Mouse (Mus musculus) stomach, postnatal 0 days (tissue): Measurements from ENCODE around the gene Mllt3.

Experiments used
- CTCF ChIP-seq: IDR thresholded peaks from 2 replicates; pipeline ENCODE4 v1.5.1; 2016; ENCODE audit warnings: antibody characterized with exemption, low read depth, mild to moderate bottlenecking, moderate library complexity
- EP300 ChIP-seq: optimal IDR thresholded peaks from 2 replicates; pipeline ENCODE3; 2016; ENCODE audit warnings: antibody characterized with exemption

DNA sequence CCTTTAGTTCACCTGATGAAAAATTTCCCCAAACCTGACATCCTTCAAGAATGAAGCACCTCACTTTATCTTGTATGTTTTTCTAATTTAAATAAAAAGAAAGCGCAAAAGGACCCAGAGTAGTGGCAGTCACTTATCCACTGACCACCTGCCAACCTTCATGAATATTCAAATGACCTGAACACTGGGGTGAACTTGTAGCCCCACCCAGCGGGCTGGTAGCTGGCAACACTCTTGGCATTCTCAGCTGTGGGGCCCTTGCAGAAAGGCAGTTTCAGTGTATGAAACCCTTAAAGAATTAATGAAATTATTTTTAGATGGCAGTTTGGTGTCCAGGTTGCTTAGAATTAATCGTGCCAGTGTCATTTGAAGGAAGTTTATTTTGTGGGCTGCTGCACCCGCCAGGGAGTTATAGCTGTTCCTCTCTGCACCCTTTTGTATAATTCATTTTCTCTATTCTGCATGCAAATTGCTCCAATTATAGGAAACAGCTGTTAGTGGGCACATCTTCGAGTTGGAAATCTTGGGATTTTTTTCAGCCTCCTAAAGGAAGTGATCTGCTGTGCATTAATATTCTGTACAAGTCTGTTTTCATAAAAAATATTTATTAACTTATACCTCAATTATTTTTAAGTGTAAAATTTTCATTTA lies 149.8 kb downstream of the Mllt3 start:
- TF ChIP-seq CTCF (0 out of 2 replicates have a peak, but pooled peaks have one; percentile 13), EP300 (no peak)
